Mouse (Mus musculus) midbrain, embryonic 15.5 days (tissue): ENCODE measurements around the gene Pde10a. TPM values are rescaled to one million over a fixed set of nuclear protein-coding genes. Genes with fewer than 3 reads are reported as not detected.
A peak's percentile ranks its signal among the peaks of the same experiment; 100 is the strongest.

Experiments used
- ATAC-seq: fragments of 200-750 bp; cut with Nextera tagmentation; replicated peaks from 2 replicates; pipeline ENCODE4 v1.8.0; 2017; ENCODE audit warnings: moderate TSS enrichment
- H3K27ac ChIP-seq: fragments of 300-500 bp; sonication (generic); 2 replicates; pipeline ENCODE4 v1.5.1; 2015; ENCODE audit warnings: mild to moderate bottlenecking, inconsistent platforms
- H3K27me3 ChIP-seq: fragments of 300-500 bp; sonication (generic); replicated peaks from 2 replicates; pipeline ENCODE4 v1.6.1; 2015; ENCODE audit warnings: inconsistent platforms
- H3K36me3 ChIP-seq: fragments of 300-500 bp; sonication (generic); replicated peaks from 2 replicates; pipeline ENCODE4 v1.6.1; 2015; ENCODE audit warnings: inconsistent platforms
- H3K4me1 ChIP-seq: fragments of 300-500 bp; sonication (generic); 2 replicates; pipeline ENCODE4 v1.6.1; 2015; ENCODE audit warnings: inconsistent platforms
- H3K4me2 ChIP-seq: fragments of 300-500 bp; sonication (generic); 2 replicates; pipeline ENCODE4 v1.6.1; 2015; ENCODE audit warnings: inconsistent platforms, mild to moderate bottlenecking, moderate library complexity
- H3K4me3 ChIP-seq: fragments of 300-500 bp; sonication (generic); 2 replicates; pipeline ENCODE4 v1.5.1; 2015; ENCODE audit warnings: mild to moderate bottlenecking, inconsistent platforms
- H3K9ac ChIP-seq: fragments of 300-500 bp; sonication (generic); 2 replicates; pipeline ENCODE4 v1.6.1; 2015; ENCODE audit warnings: mild to moderate bottlenecking, inconsistent platforms
- H3K9me3 ChIP-seq: fragments of 300-500 bp; sonication (generic); 2 replicates; pipeline ENCODE4 v1.6.1; 2016; ENCODE audit warnings: inconsistent platforms
- WGBS: fragments of 180-500 bp; shearing (Covaris S2); methylation state at CpG from one replicate; pipeline ENCODE4 v1.1.7; 2015; ENCODE audit warnings: mixed read lengths; 5-methylcytosine and 5-hydroxymethylcytosine counted together
- polyA plus RNA-seq: library from polyadenylated mRNA; unstranded; fragments of >200 nt; fragmentation: Nextera tagmentation; extraction: Ambion mirVana; gene quantifications from 2 replicates; pipeline ENCODE4 v1.2.1, GENCODE M21; 2015

Gene Pde10a
- polyA plus RNA-seq, 1 experiment from 2014 or later: 17.3 TPM

- Histone ChIP-seq H3K27ac (no peak overlapping the region), H3K4me2 (no peak overlapping the region), H3K9ac (no peak overlapping the region), H3K4me3 (no peak overlapping the region), H3K4me1 (no peaks in the 10 kb centered on the region), H3K27me3 (no peaks in the 10 kb centered on the region), H3K36me3 (no peaks in the 10 kb centered on the region), H3K9me3 (no peaks in the 10 kb centered on the region)
- no peak for ATAC-seq
- 77% methylated on average over 1 of the region's 1 CpGs for WGBS
These were observed 256.4 kb downstream of the Pde10a start for GRCm38 (mm10) chr17:8781576-8781975.

GRCm38 (mm10) chr17:8785908-8786307 lies 260.7 kb downstream of the Pde10a start:
- no peaks in the 10 kb centered on the region for H3K9me3 ChIP-seq
- no peak for ATAC-seq
- H3K4me3 ChIP-seq: no peak overlapping the region
- H3K4me1 ChIP-seq: no peaks in the 10 kb centered on the region
- 78% methylated on average over 6 of the region's 6 CpGs for WGBS
- H3K4me2 ChIP-seq: no peak overlapping the region
- no peak overlapping the region for H3K27ac ChIP-seq
- H3K36me3 ChIP-seq: no peaks in the 10 kb centered on the region
- H3K27me3 ChIP-seq: no peaks in the 10 kb centered on the region
- no peak overlapping the region for H3K9ac ChIP-seq

GRCm38 (mm10) chr17:8786484-8786883 lies 261.3 kb downstream of the Pde10a start:
- no peak overlapping the region for H3K27ac ChIP-seq
- no peaks in the 10 kb centered on the region for H3K4me1 ChIP-seq
- H3K27me3 ChIP-seq: no peaks in the 10 kb centered on the region
- ATAC-seq: no peak
- H3K4me3 ChIP-seq: no peak overlapping the region
- H3K36me3 ChIP-seq: no peaks in the 10 kb centered on the region
- no peak overlapping the region for H3K9ac ChIP-seq
- 88% methylated on average over 4 of the region's 4 CpGs for WGBS
- no peaks in the 10 kb centered on the region for H3K9me3 ChIP-seq
- H3K4me2 ChIP-seq: no peak overlapping the region

GRCm38 (mm10) chr17:8787762-8788161 lies 262.6 kb downstream of the Pde10a start:
- no peak for ATAC-seq
- Histone ChIP-seq H3K4me2 (no peak overlapping the region), H3K4me1 (no peaks in the 10 kb centered on the region), H3K9ac (no peak overlapping the region), H3K9me3 (no peaks in the 10 kb centered on the region), H3K36me3 (no peaks in the 10 kb centered on the region), H3K4me3 (no peak overlapping the region), H3K27ac (no peak overlapping the region), H3K27me3 (no peaks in the 10 kb centered on the region)
- 54% methylated on average over 8 of the region's 8 CpGs for WGBS

- ATAC-seq: no peak
- H3K4me1 ChIP-seq: no peaks in the 10 kb centered on the region
- no peaks in the 10 kb centered on the region for H3K36me3 ChIP-seq
- H3K4me3 ChIP-seq: no peak overlapping the region
- no peaks in the 10 kb centered on the region for H3K9me3 ChIP-seq
- no peak overlapping the region for H3K9ac ChIP-seq
- H3K27me3 ChIP-seq: peaks cover 12% of the 10 kb centered on the region
- no peak overlapping the region for H3K27ac ChIP-seq
- 66% methylated on average over 4 of the region's 4 CpGs for WGBS
- no peak overlapping the region for H3K4me2 ChIP-seq
These were observed 266.4 kb downstream of the Pde10a start for GRCm38 (mm10) chr17:8791561-8791960.

- Histone ChIP-seq H3K9ac (no peak overlapping the region), H3K4me2 (no peak overlapping the region), H3K4me3 (no peak overlapping the region), H3K4me1 (no peaks in the 10 kb centered on the region), H3K27ac (no peak overlapping the region), H3K9me3 (no peaks in the 10 kb centered on the region), H3K27me3 (peaks cover 18% of the 10 kb centered on the region), H3K36me3 (no peaks in the 10 kb centered on the region)
- ATAC-seq: no peak
- WGBS: 81% methylated on average over 7 of the region's 7 CpGs
These were observed 267.4 kb downstream of the Pde10a start for GRCm38 (mm10) chr17:8792611-8793010.

- no peak for ATAC-seq
- H3K9ac ChIP-seq: no peak overlapping the region
- H3K4me1 ChIP-seq: peaks cover 14% of the 10 kb centered on the region
- 15% methylated on average over 2 of the region's 2 CpGs for WGBS
- H3K36me3 ChIP-seq: no peaks in the 10 kb centered on the region
- no peak overlapping the region for H3K4me3 ChIP-seq
- H3K27me3 ChIP-seq: peaks cover 40% of the 10 kb centered on the region
- no peaks in the 10 kb centered on the region for H3K9me3 ChIP-seq
- no peak overlapping the region for H3K4me2 ChIP-seq
- no peak overlapping the region for H3K27ac ChIP-seq
These were observed 272.5 kb downstream of the Pde10a start for GRCm38 (mm10) chr17:8797624-8798023.

- Histone ChIP-seq H3K4me1 (peaks cover 16% of the 10 kb centered on the region), H3K27ac (no peak overlapping the region), H3K27me3 (peaks cover 40% of the 10 kb centered on the region), H3K4me2 (no peak overlapping the region), H3K36me3 (no peaks in the 10 kb centered on the region), H3K4me3 (no peak overlapping the region), H3K9me3 (no peaks in the 10 kb centered on the region), H3K9ac (no peak overlapping the region)
- 3% methylated on average over 12 of the region's 12 CpGs for WGBS
- no peak for ATAC-seq
These were observed 273.5 kb downstream of the Pde10a start for GRCm38 (mm10) chr17:8798531-8799295.

GRCm38 (mm10) chr17:8799296-8799731 lies 274.1 kb downstream of the Pde10a start:
- no peak overlapping the region for H3K9ac ChIP-seq
- H3K27me3 ChIP-seq: peaks cover 40% of the 10 kb centered on the region
- no peaks in the 10 kb centered on the region for H3K9me3 ChIP-seq
- no peak overlapping the region for H3K4me3 ChIP-seq
- ATAC-seq: no peak
- WGBS: 2% methylated on average over 10 of the region's 10 CpGs
- H3K27ac ChIP-seq: no peak overlapping the region
- no peaks in the 10 kb centered on the region for H3K36me3 ChIP-seq
- H3K4me2 ChIP-seq: no peak overlapping the region
- peaks cover 22% of the 10 kb centered on the region for H3K4me1 ChIP-seq

GRCm38 (mm10) chr17:8799914-8800420 lies 274.8 kb downstream of the Pde10a start:
- WGBS: 2% methylated on average over 15 of the region's 15 CpGs
- Histone ChIP-seq H3K27ac (no peak overlapping the region), H3K36me3 (no peaks in the 10 kb centered on the region), H3K9ac (no peak overlapping the region), H3K4me3 (peak overlapping the region; percentile 84), H3K9me3 (no peaks in the 10 kb centered on the region), H3K4me2 (peak overlapping the region; percentile 84), H3K27me3 (peaks cover 36% of the 10 kb centered on the region), H3K4me1 (peaks cover 29% of the 10 kb centered on the region)
- no peak for ATAC-seq

- peak overlapping the region; percentile 82 for H3K9ac ChIP-seq
- no peaks in the 10 kb centered on the region for H3K36me3 ChIP-seq
- peak overlapping the region; percentile 84 for H3K4me2 ChIP-seq
- H3K27ac ChIP-seq: peak overlapping the region; percentile 90
- H3K27me3 ChIP-seq: peaks cover 34% of the 10 kb centered on the region
- H3K4me3 ChIP-seq: peak overlapping the region; percentile 84
- H3K9me3 ChIP-seq: no peaks in the 10 kb centered on the region
- ATAC-seq: peak; percentile 64
- H3K4me1 ChIP-seq: peaks cover 35% of the 10 kb centered on the region
- under 1% methylated on average over 46 of the region's 53 CpGs for WGBS
These were observed 275.4 kb downstream of the Pde10a start for GRCm38 (mm10) chr17:8800478-8801082.

- WGBS: under 1% methylated on average over 23 of the region's 72 CpGs
- no peaks in the 10 kb centered on the region for H3K9me3 ChIP-seq
These were observed 276.1 kb downstream of the Pde10a start for GRCm38 (mm10) chr17:8801083-8801854.

More at GRCm38 (mm10) chr17:8801083-8801854, 276.1 kb downstream of the Pde10a start:
- peak overlapping the region; percentile 84 for H3K4me3 ChIP-seq
- H3K36me3 ChIP-seq: no peaks in the 10 kb centered on the region
- H3K4me1 ChIP-seq: peaks cover 40% of the 10 kb centered on the region
- peak overlapping the region; percentile 84 for H3K4me2 ChIP-seq
- peak overlapping the region; percentile 82 for H3K9ac ChIP-seq
- H3K27ac ChIP-seq: peak overlapping the region; percentile 90
- peak; percentile 78 for ATAC-seq
- H3K27me3 ChIP-seq: peaks cover 31% of the 10 kb centered on the region
